Mouse (Mus musculus) lung, adult 2 months (tissue): Measurements from ENCODE around the gene Mtfr1l. TPM values are rescaled to one million over a fixed set of nuclear protein-coding genes. Genes with fewer than 3 reads are reported as not detected.
A peak's percentile ranks its signal among the peaks of the same experiment; 100 is the strongest.

Source experiments
- DNase-seq: peaks from one replicate; pipeline ENCODE4 v3.0.0; 2022
- H3K4me1 ChIP-seq: fragments of 200-500 bp; 2 replicates; pipeline ENCODE4 v1.6.1; 2011; ENCODE audit warnings: low read length; ENCODE audit not compliant: control insufficient read depth, insufficient read depth
- H3K4me3 ChIP-seq: fragments of 200-500 bp; replicated peaks from 2 replicates; pipeline ENCODE3; 2011; ENCODE audit warnings: low read depth, mild to moderate bottlenecking, control low read depth, low read length; ENCODE audit errors: extremely low read depth
- CTCF ChIP-seq: fragments of 200-500 bp; IDR thresholded peaks from 2 replicates; pipeline ENCODE4 v1.5.1; 2011; ENCODE audit warnings: mild to moderate bottlenecking, low read length, control low read depth; ENCODE audit not compliant: insufficient read depth
- POLR2A ChIP-seq: fragments of 200-500 bp; IDR thresholded peaks from 2 replicates; pipeline ENCODE4 v1.6.1; 2011; ENCODE audit warnings: low read depth, mild to moderate bottlenecking, control low read depth, low read length, borderline replicate concordance; ENCODE audit errors: extremely low read depth
- WGBS: fragments of 180-500 bp; shearing (Covaris S2); methylation state at CpG from one replicate; pipeline ENCODE4 v1.1.7; 2018; 5-methylcytosine and 5-hydroxymethylcytosine counted together
- polyA plus RNA-seq: library from polyadenylated mRNA; depleted of rRNA; stranded (reverse); fragments of >200 nt; gene quantifications from 2 replicates; pipeline ENCODE4 v1.2.3, GENCODE M21; 2012

The Mtfr1l gene
- polyA plus RNA-seq, 1 experiment: 169 TPM

DNA sequence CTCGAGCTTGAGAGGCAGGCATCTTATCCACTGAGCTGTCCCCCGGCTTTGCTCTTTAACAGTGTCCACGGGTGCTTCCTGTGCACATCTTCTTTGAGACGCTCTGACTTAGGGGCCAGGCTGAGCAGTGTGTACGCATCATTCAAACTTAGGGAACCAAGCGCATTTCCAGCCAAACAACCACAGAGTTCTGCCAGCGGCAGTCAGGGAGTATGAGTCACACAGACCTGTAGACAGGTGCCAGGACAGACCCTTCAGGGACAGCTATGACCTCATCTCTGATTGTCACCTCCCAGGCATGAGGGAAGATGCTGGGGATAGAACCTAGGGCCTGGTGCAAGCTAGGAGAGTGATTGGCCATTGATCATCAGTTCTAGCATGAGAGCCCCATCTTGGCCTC is 24.0 kb upstream of the Mtfr1l start:
- no peak overlapping the region for H3K4me3 ChIP-seq
- TF ChIP-seq POLR2A: no peak
- TF ChIP-seq CTCF: no peak
- no peak for DNase-seq
- no peaks in the 10 kb centered on the region for H3K4me1 ChIP-seq
- 71% methylated on average over 7 of the region's 7 CpGs for WGBS

DNA sequence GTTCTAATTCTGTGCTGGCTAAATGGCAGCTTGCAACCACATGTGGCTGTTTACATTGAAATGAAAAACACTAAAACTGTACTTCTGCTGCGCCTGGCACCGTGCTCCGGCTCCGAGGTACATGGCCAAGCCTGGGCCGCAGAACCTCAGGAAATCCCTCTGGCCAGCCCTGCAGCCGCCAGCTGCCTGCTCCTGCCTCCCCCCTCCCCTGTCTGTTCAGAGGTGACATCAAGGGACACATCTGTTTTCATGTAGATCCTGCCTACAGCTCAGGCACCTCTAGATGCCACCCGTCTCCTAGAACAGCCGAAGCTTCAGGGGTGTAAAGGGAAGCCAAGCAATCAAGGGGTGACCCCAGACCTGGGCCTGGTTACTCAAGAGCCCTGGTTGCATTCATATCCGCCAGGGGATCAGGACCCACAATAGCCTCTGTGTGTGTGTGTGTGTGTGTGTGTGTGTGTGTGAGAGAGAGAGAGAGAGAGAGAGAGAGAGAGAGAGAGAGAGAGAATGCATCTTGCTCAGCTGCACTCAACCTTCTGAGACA is 23.5 kb upstream of the Mtfr1l start:
- H3K4me3 ChIP-seq: no peak overlapping the region
- H3K4me1 ChIP-seq: no peaks in the 10 kb centered on the region
- DNase-seq: no peak
- no peak for TF ChIP-seq POLR2A
- TF ChIP-seq CTCF: no peak
- WGBS: 44% methylated on average over 9 of the region's 9 CpGs

DNA sequence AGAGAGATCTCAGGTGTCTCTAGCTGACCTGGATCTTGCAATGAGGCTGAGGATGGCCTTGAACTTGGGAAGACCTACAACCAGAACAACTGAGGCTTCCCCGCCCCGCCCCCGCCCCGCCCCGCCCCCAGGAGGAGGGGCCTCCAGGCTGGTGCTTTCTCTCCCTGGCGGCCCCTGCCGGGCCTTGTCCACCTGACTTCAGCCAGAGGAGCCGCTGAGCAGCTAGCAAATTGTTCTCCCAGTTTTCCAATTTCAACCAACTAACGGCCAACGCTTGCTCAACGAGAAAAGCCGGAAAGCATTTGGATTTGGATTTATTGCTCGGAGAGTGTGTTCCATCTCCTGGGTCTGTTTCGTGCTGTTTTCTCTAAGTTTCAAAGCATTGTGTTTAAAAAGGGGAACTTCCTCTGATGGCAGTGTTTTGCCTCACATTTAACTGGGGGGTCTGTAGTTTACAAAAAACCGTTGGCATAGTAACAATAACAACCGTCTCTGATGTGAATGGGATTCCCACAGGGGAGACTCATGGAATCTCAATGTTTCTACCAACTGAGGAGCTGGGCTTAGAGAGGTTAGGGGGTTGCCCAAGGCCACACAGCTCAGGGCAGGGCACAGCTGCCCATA is 22.6 kb upstream of the Mtfr1l start:
- TF ChIP-seq POLR2A (no peak), CTCF (no peak)
- Histone ChIP-seq H3K4me1 (no peaks in the 10 kb centered on the region), H3K4me3 (no peak overlapping the region)
- DNase-seq: no peak
- 21% methylated on average over 16 of the region's 16 CpGs for WGBS

DNA sequence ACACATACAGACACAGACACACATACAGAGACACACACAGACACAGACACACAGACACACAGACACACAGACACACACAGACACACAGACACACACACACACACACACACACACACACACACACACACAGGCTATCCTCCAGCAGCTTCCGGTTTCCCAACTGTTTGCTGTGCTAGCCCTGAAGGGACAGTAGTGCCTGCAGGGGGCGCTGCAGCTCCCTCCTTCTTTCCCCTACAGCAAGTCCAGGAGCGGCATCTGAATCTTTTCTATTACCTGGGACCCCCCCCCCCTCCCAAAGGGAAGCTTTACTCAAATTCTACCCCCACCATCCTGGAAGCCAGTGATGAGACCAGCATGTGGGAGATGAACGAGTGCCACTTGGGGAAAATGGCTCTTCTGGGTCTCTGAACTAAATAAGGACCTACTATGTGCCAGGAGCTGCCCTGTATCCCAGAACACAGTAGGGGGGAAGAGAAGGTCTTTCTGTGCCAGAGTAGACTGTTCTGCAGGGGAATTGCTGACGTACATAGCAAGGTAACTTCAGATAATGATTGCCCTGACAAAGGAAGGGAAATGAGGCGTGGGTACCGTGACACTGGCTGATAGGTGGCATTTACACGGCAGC is 20.9 kb upstream of the Mtfr1l start:
- Histone ChIP-seq H3K4me1 (peaks cover 3% of the 10 kb centered on the region), H3K4me3 (no peak overlapping the region)
- no peak for DNase-seq
- 70% methylated on average over 8 of the region's 8 CpGs for WGBS
- TF ChIP-seq CTCF (peak; percentile 36; the same call in 1 of the 2 replicates), POLR2A (no peak)

DNA sequence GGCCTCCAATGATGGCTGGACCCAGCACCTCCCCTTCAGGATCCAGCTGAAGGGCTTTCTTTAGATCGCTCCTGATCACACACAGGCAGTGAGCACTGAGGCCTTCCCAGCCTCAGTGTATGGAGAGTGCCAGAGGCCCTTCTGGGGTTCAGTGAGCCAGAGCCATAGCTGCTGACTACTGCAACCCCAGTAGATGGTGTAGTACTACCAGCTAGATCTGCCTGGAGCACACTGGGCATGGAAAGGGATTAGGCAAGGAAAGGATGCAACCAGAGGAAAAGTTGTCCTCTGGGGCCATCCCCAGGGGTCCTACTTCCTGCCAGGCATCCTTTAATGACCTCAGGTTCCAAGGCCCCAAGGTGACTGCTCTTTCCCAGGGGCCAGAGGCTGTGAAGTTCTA is 18.4 kb upstream of the Mtfr1l start:
- Histone ChIP-seq H3K4me3 (no peak overlapping the region), H3K4me1 (peaks cover 5% of the 10 kb centered on the region)
- TF ChIP-seq CTCF (no peak), POLR2A (no peak)
- 93% methylated on average over 1 of the region's 1 CpGs for WGBS
- DNase-seq: no peak

DNA sequence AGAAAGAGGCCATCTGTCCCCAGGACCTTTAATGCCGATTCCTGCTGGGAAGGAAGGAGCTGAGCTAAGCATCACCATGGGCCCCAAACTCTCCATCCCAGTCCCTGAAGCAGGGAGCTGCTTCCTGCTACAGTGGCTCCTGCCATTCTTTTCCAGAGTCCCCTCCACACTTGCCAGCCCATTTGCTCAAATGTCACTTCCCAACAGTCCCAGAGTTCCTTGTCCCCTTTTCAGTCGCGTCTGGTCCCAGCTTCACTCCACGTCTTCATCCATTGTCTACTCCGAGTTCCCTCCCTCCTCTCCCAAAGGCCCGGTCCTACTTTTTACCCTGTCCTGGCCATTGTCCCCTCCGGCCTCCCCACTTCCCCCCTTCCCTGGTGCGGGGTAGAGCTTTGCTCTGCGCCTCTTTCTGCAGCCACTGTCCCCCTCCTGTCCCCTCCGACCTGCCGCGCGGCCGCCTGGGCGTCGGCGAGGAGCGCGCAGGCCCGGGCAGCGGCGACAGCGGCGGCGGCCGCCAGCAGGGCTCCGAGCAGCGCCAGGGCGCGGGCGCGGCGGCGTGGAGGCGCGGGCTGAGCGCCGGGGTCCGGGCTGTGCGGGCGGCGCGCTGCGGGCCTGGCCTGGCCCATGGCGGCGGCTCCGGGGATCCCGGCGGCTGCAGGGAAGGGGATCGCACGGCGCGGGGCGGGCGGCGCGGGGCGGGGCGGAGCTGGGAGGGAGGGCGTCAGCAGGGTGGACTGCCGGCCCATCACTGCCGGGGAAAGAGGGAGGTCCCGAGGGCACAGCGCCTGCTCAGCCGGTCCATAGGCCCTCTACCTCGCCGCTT is 16.5 kb upstream of the Mtfr1l start, which contains the start of gene Selenon:
Gene Selenon (minus strand): TSS at position 673 of the 823 bp plus-strand sequence.
- peak; percentile 57 for DNase-seq
- Histone ChIP-seq H3K4me1 (peaks cover 17% of the 10 kb centered on the region), H3K4me3 (peak within 1 kb of the TSS; percentile 63)
- TF ChIP-seq CTCF (no peak), POLR2A (no peak)
- WGBS: under 1% methylated on average over 65 of the region's 67 CpGs

DNA sequence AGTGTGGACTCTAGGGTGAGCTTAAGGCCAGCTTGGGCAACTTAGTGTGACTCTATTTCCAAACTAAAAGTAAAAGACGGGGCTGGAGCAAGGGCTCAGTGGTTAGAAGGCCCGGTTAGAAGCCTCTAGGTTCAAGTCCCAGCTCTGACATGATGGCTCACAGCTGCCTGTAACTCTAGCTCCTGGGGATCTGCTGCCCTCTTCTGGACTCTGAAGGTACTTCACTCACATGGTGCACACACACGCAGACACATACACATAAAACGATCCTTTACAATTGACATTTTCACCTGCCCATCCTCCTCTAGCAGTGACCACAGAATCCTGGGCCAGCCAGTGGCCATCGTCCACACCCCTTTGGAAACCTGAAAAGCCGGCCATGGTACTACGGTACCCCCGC is 14.7 kb upstream of the Mtfr1l start:
- TF ChIP-seq POLR2A (no peak), CTCF (0 out of 2 replicates have a peak, but pooled peaks have one; percentile 14)
- no peak for DNase-seq
- 97% methylated on average over 8 of the region's 8 CpGs for WGBS
- Histone ChIP-seq H3K4me1 (peaks cover 17% of the 10 kb centered on the region), H3K4me3 (no peak overlapping the region)

DNA sequence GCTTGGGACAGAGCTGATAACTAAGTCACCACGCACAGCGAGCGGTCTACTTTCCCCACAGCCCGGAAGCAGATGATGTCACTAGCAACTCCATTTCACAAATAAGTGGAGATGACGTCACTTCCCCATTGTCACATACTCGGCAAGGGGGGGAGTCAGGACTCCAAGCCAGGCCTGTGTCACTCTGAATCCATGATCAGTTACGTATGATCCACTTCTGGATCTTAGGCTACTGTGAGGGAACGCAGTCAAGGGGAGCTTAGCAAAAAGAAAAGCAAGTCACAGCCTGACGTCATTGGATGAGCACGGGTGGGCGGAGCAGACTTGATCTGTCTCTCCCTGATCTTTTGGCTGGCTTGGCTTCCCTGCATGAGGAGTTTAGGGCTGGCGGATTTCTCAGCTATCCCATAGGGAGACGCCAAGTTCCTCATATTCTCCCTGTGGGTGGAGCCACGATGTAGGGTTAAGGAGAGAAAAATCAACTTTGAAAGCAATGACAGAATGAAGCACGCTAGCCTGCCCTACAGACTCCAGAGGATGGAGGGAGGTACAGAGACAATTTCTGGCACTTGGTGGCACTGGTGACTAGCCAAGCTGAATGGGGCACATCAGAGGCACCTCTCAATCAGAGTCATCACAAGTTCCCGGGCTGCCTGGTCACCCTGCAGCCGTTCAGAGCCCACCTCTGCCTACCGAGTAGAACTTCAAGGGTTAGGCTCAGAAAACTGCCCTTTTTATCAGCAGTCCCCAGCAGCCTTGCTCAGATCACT is 13.2 kb upstream of the Mtfr1l start:
- 40% methylated on average over 18 of the region's 18 CpGs for WGBS
- TF ChIP-seq POLR2A (no peak), CTCF (no peak)
- no peak for DNase-seq

More for the DNA sequence above, 13.2 kb upstream of the Mtfr1l start:
- H3K4me1 ChIP-seq: peaks cover 17% of the 10 kb centered on the region
- H3K4me3 ChIP-seq: no peak overlapping the region
